Mouse (Mus musculus) urinary bladder, postnatal 14 days (tissue): Measurements from ENCODE around the gene Copz2.
"Not testable (repeated sequence)": the region's sequence is repeated elsewhere in the genome, so short reads cannot be mapped to it uniquely, and the experiment has no call there.

Experiments used
- DNase-seq: peaks from one replicate; pipeline ENCODE4 v3.0.0; 2021; ENCODE audit warnings: low spot score

Gene Copz2

GRCm38 (mm10) chr11:96849681-96850467 lies at the start of gene Copz2:
Gene Copz2 (plus strand): TSS chr11:96849870.
- peak; percentile 56 for DNase-seq

DNA sequence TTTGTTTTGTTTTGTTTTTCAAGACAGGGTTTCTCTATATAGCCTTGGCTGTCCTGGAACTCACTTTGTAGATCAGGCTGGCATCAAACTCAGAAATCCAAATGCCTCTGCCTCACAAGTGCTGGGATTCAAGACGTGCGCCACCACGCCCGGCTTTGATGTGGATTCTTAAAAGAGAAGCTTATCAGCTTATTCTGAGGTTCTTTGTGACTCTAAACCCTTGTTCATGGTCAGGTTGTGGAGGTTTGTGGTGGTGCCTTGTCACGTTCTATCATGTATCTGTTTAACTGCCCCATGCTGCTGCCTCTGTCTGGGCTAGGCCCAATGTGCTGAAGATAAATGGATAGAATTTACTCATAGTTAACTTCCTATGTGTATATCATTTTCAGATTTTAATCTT lies 44.1 kb upstream of the Copz2 start:
- no peak for DNase-seq

- no peak for DNase-seq
Measured at GRCm38 (mm10) chr11:96808066-96808465, 41.6 kb upstream of the Copz2 start.

DNA sequence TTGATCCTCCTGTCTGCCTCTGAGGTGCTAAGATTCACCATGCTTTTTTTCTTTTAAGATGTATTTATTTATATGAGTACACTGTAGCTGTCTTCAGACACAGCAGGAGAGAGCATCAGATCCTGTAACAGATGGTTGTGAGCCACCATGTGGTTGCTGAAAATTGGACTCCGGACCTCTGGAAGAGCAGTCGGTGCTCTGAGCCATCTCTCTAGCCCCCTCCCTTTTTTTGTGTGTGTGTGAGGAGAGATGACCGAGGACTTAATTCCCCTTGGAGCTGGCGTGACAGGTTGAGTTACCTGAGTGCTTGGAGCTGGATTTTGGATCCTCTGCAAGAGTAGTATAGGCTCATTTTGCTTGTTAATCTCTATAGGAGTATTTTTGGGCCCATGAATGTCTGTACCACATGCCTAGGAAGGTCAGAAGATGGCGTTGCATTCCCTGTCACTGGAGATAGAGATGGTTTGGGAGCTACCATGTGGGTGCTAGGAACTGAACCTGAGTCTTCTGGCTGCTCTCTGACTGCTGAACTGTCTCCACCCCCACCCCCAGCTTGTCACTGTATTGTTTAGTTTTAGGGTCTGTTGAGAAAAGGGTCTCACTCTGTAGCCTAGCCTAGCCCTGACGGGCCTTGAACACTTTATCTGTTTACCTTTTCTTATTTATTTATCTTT lies 40.0 kb upstream of the Copz2 start:
- no peak for DNase-seq

DNA sequence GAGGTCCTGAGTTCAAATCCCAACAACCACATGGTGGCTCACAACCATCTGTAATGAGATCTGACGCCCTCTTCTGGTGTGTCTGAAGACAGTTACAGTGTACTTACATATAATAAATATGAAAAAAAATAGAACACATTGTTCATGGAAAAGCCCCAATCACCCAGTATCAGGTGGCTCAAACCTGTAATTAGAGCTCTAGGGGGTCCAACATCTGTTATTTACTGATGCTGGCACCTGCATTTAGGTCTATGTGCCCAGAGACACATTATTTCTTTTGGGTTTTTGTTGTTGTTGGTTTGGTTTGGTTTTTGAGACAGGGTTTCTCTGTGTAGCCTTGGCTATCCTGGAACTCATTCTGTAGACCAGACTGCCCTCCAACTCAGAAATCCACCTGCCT lies 38.5 kb upstream of the Copz2 start:
- not testable (repeated sequence) for DNase-seq

DNA sequence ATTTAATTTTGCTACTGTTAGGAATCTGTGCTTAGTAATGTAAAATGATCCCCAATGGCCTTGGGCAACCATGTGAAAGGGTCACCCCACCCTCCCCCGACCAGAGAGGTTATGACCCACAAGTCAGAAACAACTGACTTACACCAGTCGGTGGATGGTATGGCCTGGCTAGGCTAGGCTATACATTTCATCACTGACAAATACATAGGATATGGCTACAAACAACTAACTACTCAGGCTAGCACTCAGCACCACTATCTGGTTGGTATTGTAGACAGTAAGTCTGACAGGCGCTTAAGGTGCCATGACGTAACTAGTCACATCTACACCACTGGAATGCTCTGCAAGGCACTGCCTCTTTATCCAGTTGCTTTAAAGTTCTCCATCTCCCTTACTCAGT lies 36.2 kb upstream of the Copz2 start:
- DNase-seq = no peak

DNA sequence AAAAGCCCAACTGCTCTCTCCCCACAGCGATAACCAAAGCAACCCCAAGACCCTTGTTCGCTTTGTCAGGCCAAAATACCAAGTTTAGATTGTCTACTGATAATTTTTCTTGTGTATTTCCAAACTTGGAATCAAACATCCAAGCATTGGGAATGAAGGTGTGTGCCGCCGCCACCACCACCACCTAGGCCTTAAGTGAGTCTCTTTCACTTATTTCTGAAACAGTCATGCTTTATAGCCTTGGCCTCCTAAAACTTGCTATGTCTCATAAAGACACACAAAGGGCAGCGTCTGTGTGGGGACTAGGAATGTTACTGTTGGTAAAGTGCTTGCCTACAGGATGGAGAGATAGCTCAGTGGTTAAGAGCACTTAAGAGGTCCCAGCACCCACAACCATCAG lies 35.8 kb upstream of the Copz2 start:
- DNase-seq = no peak

- no peak for DNase-seq
Measured at GRCm38 (mm10) chr11:96814443-96814842, 35.2 kb upstream of the Copz2 start.

GRCm38 (mm10) chr11:96815895-96816294 lies 33.8 kb upstream of the Copz2 start:
- DNase-seq = no peak

DNA sequence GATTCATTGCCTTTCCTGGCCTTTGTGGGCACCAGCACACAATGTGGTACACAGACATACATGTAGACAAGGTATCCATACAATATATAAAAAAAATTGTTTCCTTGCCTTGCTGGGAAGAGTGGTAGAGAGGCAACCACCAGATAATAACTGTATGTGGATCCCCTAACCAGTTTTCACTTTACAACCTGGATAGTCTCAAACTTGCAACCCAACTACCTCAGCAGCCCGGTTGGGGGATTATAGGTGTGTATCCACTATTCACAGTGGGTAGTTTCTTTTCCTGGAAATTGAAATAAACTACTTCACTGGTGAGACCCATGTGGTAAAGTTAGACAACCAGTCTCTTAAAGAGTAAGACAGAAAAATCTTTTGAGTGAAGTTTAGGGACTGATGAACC lies 33.2 kb upstream of the Copz2 start:
- DNase-seq = no peak

- no peak for DNase-seq
Measured at GRCm38 (mm10) chr11:96816979-96817378, 32.7 kb upstream of the Copz2 start.

DNA sequence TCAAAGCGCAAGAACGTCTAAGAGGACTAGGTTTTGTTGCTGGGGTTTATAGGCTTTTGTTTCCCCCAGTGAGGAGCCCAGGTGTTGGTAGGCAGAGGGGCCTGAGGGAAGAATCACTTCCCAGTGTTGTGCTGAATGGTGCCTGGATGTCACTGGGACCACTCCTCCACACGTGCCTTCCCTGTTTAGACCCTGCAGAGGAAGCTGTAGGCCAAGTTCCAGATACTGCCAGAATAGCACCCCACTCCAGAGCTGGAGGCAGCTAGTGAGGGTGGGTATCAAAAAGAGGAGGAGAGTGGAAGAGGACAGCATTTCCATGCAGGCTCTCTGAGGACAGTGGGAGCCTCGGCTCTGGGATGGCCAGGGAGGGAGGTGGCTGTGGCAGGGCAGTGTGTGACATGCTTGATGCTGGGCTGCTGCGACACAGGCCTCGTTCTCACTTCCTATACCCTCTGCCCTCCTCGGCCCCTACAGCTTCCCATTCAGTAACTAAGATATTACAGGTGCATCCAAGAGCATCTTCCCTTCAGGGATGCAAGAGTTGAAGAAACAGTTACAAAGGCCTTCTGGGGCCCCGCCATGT lies 31.5 kb upstream of the Copz2 start:
- no peak for DNase-seq

GRCm38 (mm10) chr11:96821956-96822355 lies 27.7 kb upstream of the Copz2 start:
- no peak for DNase-seq

- no peak for DNase-seq
Measured at GRCm38 (mm10) chr11:96822675-96823470, 26.8 kb upstream of the Copz2 start.

GRCm38 (mm10) chr11:96823471-96823837 lies 26.2 kb upstream of the Copz2 start:
- no peak for DNase-seq

GRCm38 (mm10) chr11:96823880-96824782 lies 25.5 kb upstream of the Copz2 start:
- peak; percentile 88 for DNase-seq

DNA sequence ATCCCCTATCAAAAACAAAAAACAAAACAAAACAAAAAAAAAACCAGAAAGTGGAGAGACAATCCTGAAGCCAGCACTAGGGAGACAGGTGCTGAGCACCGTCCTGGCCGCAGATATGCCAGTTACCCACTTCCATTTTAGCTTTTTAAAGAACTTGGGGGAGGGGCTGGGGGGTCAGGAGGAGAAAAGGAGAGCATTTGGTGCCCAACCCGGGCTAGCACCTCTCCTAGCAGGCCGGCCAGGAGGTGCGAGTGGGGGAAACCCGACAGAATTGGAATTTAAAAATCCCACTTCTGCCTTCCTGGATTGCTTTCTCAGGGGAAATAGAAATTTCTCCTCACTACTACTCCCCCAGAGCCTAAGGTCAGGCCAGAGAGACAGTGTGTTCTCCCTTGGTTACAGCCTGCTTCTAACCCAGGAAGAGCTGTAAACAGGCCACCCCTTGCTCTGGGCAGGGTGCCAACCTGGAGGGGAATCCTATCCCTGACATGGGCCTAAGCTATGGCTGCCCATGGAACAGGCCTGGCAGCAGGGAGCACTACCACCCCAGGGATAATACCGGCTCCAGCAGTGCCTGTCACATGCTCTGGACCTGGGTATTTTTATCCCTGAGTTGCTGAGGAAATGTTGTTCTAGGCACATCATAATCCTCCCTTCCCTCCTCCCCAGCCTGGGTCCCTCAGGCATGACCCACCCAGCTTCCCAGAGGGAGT lies 24.7 kb upstream of the Copz2 start:
- peak; percentile 79 for DNase-seq

DNA sequence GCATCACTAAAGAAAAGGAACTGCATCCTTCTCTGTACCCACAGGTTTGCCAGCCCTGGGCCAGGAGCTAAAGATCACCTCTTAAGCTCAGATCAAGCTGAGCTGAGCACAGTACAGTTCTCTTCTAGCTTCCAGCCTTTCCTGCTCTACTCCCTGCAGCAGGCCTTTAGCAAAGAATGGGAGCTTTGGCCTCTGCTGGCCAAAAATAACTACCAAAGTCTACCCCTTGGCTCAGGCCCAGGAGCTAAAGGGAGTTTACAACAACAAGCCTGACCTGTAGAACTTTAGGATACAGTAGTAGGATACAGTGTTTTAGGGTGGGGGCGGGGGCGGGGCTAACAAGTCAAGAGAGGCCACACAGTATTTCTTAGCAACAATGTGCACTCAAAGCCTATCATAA lies 23.2 kb upstream of the Copz2 start:
- no peak for DNase-seq

- no peak for DNase-seq
Measured at GRCm38 (mm10) chr11:96827062-96827581, 22.5 kb upstream of the Copz2 start.

DNA sequence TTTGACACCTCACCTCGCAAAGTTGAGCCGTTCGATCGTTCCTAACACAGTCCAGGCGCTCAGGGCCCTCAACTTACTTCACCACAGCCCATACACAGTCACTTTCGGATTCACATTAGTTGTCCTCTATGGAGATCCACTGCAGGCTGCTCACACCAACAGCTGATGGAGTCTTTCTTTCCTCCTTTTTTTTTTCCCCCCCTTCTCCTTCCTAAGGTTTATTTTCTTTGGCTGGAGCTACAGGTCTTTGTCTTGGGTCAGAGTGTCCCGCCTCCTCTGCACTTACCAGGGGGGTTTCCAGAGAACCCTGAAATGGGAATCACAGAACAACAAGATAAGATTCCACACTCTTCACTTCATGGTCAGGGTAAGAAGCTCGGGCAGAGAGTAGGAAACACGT lies 21.8 kb upstream of the Copz2 start:
- DNase-seq = no peak

GRCm38 (mm10) chr11:96828881-96829280 lies 20.8 kb upstream of the Copz2 start:
- DNase-seq = no peak
